Mouse (Mus musculus): ENCODE data around the gene Psmb9. TPM values are rescaled to one million over a fixed set of nuclear protein-coding genes. Genes with fewer than 3 reads are reported as not detected.
"Not testable (repeated sequence)": the region's sequence is repeated elsewhere in the genome, so short reads cannot be mapped to it uniquely, and the experiment has no call there.

Psmb9 gene
- polyA plus RNA-seq (2014; fragmentation: Nextera tagmentation; extraction: Ambion mirVana), result 3.4 and 4.4 TPM in 2 replicates

DNA sequence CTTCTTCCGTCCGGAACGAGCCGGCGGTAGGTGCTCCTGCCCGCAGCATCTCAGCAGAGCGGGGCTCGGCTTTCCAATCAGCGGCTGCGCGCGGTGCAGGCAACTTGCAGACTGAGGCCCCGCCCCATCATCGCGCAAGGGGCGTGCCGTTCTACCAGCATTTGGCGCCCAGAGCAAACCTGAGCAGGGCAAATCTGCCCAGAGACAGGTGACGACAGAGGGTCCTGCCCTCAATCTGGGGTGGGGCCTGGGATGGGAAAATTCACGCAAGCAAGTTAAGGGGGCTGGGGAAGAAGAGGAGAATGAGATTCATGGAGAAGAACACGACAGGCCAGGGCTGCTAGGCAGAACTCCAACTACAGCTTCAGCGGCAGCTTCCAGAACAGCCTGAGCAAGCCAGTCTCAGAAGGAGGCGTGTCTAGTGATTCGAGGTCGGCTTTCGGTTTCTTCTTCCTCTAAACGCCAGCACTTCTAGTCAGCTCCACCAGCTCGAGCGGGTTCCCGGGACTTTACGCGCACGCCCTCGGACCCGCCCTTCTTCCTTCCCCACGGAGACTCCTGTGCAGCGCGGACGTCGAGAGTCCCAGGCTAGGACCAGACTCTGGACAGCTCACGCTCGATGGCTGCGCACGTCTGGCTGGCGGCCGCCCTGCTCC is at the start of gene Psmb9, which contains the start of gene Tap1:
Psmb9 (minus strand) TSS at position 504 of the 656 bp plus-strand sequence.
Tap1 (plus strand) TSS at position 293 of the 656 bp plus-strand sequence.
- Histone ChIP-seq H3K4me3 (ENCODE audit: low read depth, low read length) (peak within 1 kb of the TSS; percentile 56), H3K27ac (ENCODE audit: low read length) (peak within 1 kb of the TSS; percentile 67; the same call in 1 of the 2 replicates), H3K36me3 (ENCODE audit: control insufficient read depth, insufficient read depth, low read length) (no peaks in the 10 kb centered on the region), H3K9me3 (ENCODE audit: control insufficient read depth, low read depth, low read length) (no peaks in the 10 kb centered on the region), H3K4me2 (replicated peaks; ENCODE audit: low read depth, low read length) (peak within 1 kb of the TSS; percentile 91), H3K9ac (replicated peaks; ENCODE audit: low read depth, low read length) (peak within 1 kb of the TSS; percentile 50), H3K4me1 (ENCODE audit: control insufficient read depth, insufficient read depth, low read length) (peaks cover 4% of the 10 kb centered on the region; the same call in 1 of the 2 replicates), H3K27me3 (ENCODE audit: control insufficient read depth, insufficient read depth, low read length) (0 out of 2 replicates have a peak, but pooled peaks cover 7% of the 10 kb centered on the region)
- WGBS, result under 1% methylated on average over 46 of the region's 46 CpGs
- ATAC-seq (ENCODE audit: insufficient number of reproducible peaks, insufficient read depth, low FRiP score, low read depth), result peak; percentile 95

DNA sequence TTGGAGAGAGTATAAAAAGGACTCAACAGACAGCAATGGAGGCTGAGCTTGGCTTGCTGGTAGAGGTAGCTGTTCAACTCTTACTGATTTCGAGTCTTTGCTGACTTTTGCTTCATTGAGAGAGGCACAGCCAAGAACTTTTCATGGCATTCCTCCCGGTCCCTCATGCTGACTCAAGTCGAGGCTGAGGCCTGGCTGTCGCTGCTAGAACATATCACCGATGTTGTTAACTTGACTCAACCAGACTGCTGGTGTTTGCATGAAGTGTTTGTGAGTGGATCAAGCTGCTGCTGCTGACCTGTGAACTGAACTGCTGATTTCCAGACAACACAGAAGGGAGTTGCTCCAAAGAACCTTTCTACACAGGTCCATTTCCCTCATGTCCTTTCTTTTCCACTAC is 49.1 kb upstream of the Psmb9 start:
- ATAC-seq (ENCODE audit: insufficient number of reproducible peaks, insufficient read depth, low FRiP score, low read depth), result no peak
- Histone ChIP-seq H3K4me1 (ENCODE audit: control insufficient read depth, insufficient read depth, low read length) (no peaks in the 10 kb centered on the region), H3K9me3 (ENCODE audit: control insufficient read depth, low read depth, low read length) (no peaks in the 10 kb centered on the region), H3K4me3 (ENCODE audit: low read depth, low read length) (no peak overlapping the region), H3K9ac (replicated peaks; ENCODE audit: low read depth, low read length) (no peak overlapping the region), H3K4me2 (replicated peaks; ENCODE audit: low read depth, low read length) (no peak overlapping the region), H3K27me3 (ENCODE audit: control insufficient read depth, insufficient read depth, low read length) (no peaks in the 10 kb centered on the region), H3K36me3 (ENCODE audit: control insufficient read depth, insufficient read depth, low read length) (no peaks in the 10 kb centered on the region), H3K27ac (ENCODE audit: low read length) (no peak overlapping the region)
- WGBS, result 76% methylated on average over 5 of the region's 5 CpGs

DNA sequence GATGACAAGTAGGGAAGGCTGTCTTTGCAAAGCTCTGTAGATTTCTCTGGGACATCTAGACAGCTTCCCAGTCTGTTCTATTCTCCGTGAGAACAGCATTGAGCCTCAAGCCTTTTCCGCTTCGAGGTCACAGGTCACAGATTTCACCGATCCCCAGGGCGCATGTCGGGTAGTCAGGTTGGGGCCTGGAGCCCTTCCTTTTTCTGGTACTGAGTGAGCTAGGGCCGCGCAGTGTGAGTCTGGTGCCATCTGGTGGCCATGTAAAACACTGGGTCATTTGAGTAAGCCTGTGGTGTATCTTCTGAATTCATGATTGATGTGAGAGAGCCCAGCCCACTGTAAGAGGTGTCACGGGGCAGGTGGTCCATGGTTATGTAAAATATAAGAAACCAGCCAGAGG is 47.4 kb upstream of the Psmb9 start:
- Histone ChIP-seq H3K36me3 (ENCODE audit: control insufficient read depth, insufficient read depth, low read length) (no peaks in the 10 kb centered on the region), H3K4me2 (replicated peaks; ENCODE audit: low read depth, low read length) (no peak overlapping the region), H3K27ac (ENCODE audit: low read length) (no peak overlapping the region), H3K4me3 (ENCODE audit: low read depth, low read length) (no peak overlapping the region), H3K27me3 (ENCODE audit: control insufficient read depth, insufficient read depth, low read length) (no peaks in the 10 kb centered on the region), H3K4me1 (ENCODE audit: control insufficient read depth, insufficient read depth, low read length) (no peaks in the 10 kb centered on the region), H3K9me3 (ENCODE audit: control insufficient read depth, low read depth, low read length) (no peaks in the 10 kb centered on the region), H3K9ac (replicated peaks; ENCODE audit: low read depth, low read length) (no peak overlapping the region)
- WGBS, result 45% methylated on average over 9 of the region's 9 CpGs
- no peak for ATAC-seq (ENCODE audit: insufficient number of reproducible peaks, insufficient read depth, low FRiP score, low read depth)

DNA sequence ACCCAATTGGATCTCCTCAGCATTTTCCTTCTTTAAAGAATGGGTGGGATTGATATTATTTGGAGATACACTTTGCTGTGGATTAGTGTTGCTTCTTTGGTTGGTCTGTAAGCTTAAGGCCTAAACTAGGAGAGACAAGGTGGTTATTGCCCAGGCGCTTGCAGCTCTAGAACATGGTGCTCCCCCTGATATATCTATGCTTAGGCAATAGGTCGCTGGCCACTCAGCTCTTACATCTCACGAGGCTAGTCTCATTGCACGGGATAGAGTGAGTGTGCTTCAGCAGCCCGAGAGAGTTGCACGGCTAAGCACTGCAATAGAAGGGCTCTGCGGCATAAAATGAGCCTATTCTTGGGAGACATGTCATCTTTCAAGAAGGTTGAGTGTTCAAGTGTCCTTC is 44.5 kb upstream of the Psmb9 start:
- H3K4me2 ChIP-seq (replicated peaks; ENCODE audit: low read depth, low read length); H3K4me1 ChIP-seq (ENCODE audit: control insufficient read depth, insufficient read depth, low read length); H3K27me3 ChIP-seq (ENCODE audit: control insufficient read depth, insufficient read depth, low read length); H3K9ac ChIP-seq (replicated peaks; ENCODE audit: low read depth, low read length); H3K4me3 ChIP-seq (ENCODE audit: low read depth, low read length); H3K36me3 ChIP-seq (ENCODE audit: control insufficient read depth, insufficient read depth, low read length); H3K9me3 ChIP-seq (ENCODE audit: control insufficient read depth, low read depth, low read length); ATAC-seq (ENCODE audit: insufficient number of reproducible peaks, insufficient read depth, low FRiP score, low read depth); H3K27ac ChIP-seq (ENCODE audit: low read length): not testable (repeated sequence)
- WGBS, result 83% methylated on average over 4 of the region's 7 CpGs

DNA sequence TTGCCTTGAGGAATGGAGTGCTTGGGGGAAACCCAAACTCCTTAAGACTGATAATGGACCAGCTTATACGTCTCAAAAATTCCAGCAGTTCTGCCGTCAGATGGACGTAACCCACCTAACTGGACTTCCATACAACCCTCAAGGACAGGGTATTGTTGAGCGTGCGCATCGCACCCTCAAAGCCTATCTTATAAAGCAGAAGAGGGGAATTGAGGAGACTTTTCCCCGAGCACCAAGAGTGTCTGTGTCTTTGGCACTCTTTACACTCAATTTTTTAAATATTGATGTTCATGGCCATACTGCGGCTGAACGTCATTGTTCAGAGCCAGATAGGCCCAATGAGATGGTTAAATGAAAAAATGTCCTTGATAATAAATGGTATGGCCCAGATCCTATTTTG is 43.4 kb upstream of the Psmb9 start:
- H3K27ac ChIP-seq (ENCODE audit: low read length); ATAC-seq (ENCODE audit: insufficient number of reproducible peaks, insufficient read depth, low FRiP score, low read depth); H3K27me3 ChIP-seq (ENCODE audit: control insufficient read depth, insufficient read depth, low read length); H3K4me3 ChIP-seq (ENCODE audit: low read depth, low read length); H3K4me2 ChIP-seq (replicated peaks; ENCODE audit: low read depth, low read length); H3K36me3 ChIP-seq (ENCODE audit: control insufficient read depth, insufficient read depth, low read length); H3K9ac ChIP-seq (replicated peaks; ENCODE audit: low read depth, low read length); H3K9me3 ChIP-seq (ENCODE audit: control insufficient read depth, low read depth, low read length); H3K4me1 ChIP-seq (ENCODE audit: control insufficient read depth, insufficient read depth, low read length): not testable (repeated sequence)
- WGBS, result 88% methylated on average over 6 of the region's 9 CpGs

DNA sequence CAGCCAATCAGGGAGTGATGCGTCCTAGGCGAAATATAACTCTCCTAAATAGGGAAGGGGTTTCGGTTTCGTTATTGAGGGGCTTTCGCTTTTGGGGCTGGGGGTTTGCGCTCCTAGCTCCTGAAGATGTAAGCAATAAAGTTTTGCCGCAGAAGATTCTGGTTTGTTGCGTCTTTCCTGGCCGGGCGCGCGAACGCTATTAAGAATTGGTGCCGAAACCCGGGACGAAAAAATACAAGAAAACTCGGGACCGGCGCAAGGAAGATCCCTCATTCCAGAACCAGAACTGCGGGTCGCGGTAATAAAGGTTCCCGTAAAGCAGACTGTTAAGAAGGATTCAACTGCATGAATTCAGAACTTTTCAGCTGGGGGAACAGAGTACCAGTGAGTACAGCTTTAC is 38.3 kb upstream of the Psmb9 start:
- H3K36me3 ChIP-seq (ENCODE audit: control insufficient read depth, insufficient read depth, low read length); H3K9me3 ChIP-seq (ENCODE audit: control insufficient read depth, low read depth, low read length); H3K4me2 ChIP-seq (replicated peaks; ENCODE audit: low read depth, low read length); H3K4me1 ChIP-seq (ENCODE audit: control insufficient read depth, insufficient read depth, low read length); H3K4me3 ChIP-seq (ENCODE audit: low read depth, low read length); ATAC-seq (ENCODE audit: insufficient number of reproducible peaks, insufficient read depth, low FRiP score, low read depth); H3K9ac ChIP-seq (replicated peaks; ENCODE audit: low read depth, low read length); H3K27ac ChIP-seq (ENCODE audit: low read length); H3K27me3 ChIP-seq (ENCODE audit: control insufficient read depth, insufficient read depth, low read length): not testable (repeated sequence)
- 98% methylated on average over 12 of the region's 23 CpGs for WGBS

DNA sequence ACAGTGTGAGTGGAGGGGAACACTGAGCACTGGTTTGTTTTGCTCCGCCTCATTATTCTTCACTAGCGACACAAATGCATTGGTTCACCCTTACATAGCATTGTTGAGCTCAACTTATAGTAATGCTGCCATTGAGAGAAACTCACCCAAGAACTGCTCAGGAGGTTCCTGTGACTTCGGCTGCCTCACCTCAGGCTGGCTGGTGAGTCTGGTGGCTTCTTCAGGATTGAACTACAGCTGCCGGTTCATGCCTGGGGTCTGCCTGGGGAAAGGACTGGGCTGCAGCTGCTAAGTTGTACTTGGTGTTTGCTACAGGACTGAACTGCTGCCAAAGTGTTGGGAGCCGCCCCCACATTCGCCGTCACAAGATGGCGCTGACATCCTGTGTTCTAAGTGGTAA is 37.9 kb upstream of the Psmb9 start:
- Histone ChIP-seq H3K9me3 (ENCODE audit: control insufficient read depth, low read depth, low read length) (0 out of 2 replicates have a peak, but pooled peaks cover 4% of the 10 kb centered on the region), H3K4me3 (ENCODE audit: low read depth, low read length) (no peak overlapping the region), H3K27ac (ENCODE audit: low read length) (no peak overlapping the region), H3K9ac (replicated peaks; ENCODE audit: low read depth, low read length) (no peak overlapping the region), H3K27me3 (ENCODE audit: control insufficient read depth, insufficient read depth, low read length) (no peaks in the 10 kb centered on the region), H3K4me2 (replicated peaks; ENCODE audit: low read depth, low read length) (no peak overlapping the region), H3K4me1 (ENCODE audit: control insufficient read depth, insufficient read depth, low read length) (no peaks in the 10 kb centered on the region), H3K36me3 (ENCODE audit: control insufficient read depth, insufficient read depth, low read length) (no peaks in the 10 kb centered on the region)
- 97% methylated on average over 8 of the region's 8 CpGs for WGBS
- no peak for ATAC-seq (ENCODE audit: insufficient number of reproducible peaks, insufficient read depth, low FRiP score, low read depth)

DNA sequence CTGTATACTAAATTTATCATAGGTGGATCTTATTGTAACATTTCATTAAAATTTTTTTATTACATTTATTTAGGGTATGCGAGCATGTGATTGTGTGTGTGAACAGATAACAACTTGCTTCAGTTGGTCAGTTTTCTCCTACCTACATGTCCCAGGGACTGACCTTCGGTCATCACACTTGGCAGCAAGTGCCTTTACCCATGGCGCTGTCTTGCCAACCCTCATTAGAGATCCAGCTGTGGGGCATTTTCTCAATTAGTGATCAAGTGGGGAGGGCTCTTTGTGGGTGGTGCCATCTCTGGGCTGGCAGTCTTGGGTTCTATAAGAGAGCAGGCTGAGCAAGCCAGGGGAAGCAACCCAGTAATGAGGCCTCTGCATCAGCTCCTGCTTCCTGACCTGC is 37.3 kb upstream of the Psmb9 start:
- Histone ChIP-seq H3K36me3 (ENCODE audit: control insufficient read depth, insufficient read depth, low read length) (no peaks in the 10 kb centered on the region), H3K9ac (replicated peaks; ENCODE audit: low read depth, low read length) (no peak overlapping the region), H3K4me3 (ENCODE audit: low read depth, low read length) (no peak overlapping the region), H3K4me2 (replicated peaks; ENCODE audit: low read depth, low read length) (no peak overlapping the region), H3K27ac (ENCODE audit: low read length) (no peak overlapping the region), H3K4me1 (ENCODE audit: control insufficient read depth, insufficient read depth, low read length) (no peaks in the 10 kb centered on the region), H3K27me3 (ENCODE audit: control insufficient read depth, insufficient read depth, low read length) (no peaks in the 10 kb centered on the region), H3K9me3 (ENCODE audit: control insufficient read depth, low read depth, low read length) (0 out of 2 replicates have a peak, but pooled peaks cover 4% of the 10 kb centered on the region)
- ATAC-seq (ENCODE audit: insufficient number of reproducible peaks, insufficient read depth, low FRiP score, low read depth), result no peak
- 92% methylated on average over 3 of the region's 3 CpGs for WGBS

DNA sequence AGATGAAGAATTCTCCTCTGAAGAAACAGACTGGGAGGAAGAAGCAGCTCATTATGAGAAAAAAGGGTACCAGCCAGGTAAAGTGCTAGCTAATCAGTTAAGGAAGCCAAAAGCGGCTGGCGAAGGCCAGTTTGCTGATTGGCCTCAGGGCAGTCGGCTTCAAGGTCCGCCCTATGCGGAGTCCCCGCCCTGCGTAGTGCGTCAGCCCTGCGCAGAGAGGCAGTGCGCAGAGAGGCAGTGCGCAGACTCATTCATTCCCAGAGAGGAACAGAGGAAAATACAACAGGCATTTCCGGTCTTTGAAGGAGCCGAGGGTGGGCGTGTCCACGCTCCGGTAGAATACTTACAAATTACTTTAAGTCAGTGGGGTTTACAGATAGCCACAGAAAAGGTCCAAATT is 32.8 kb upstream of the Psmb9 start:
- H3K36me3 ChIP-seq (ENCODE audit: control insufficient read depth, insufficient read depth, low read length); ATAC-seq (ENCODE audit: insufficient number of reproducible peaks, insufficient read depth, low FRiP score, low read depth); H3K9me3 ChIP-seq (ENCODE audit: control insufficient read depth, low read depth, low read length); H3K27ac ChIP-seq (ENCODE audit: low read length); H3K4me1 ChIP-seq (ENCODE audit: control insufficient read depth, insufficient read depth, low read length); H3K4me2 ChIP-seq (replicated peaks; ENCODE audit: low read depth, low read length); H3K4me3 ChIP-seq (ENCODE audit: low read depth, low read length); H3K27me3 ChIP-seq (ENCODE audit: control insufficient read depth, insufficient read depth, low read length); H3K9ac ChIP-seq (replicated peaks; ENCODE audit: low read depth, low read length): not testable (repeated sequence)
- WGBS, result no CpG with 5 or more reads among the region's 16 CpGs

Data from stomach, embryonic 14.5 days (tissue).